Mouse (Mus musculus) intestine, embryonic 14.5 days (tissue): ENCODE results near the gene Mmrn1. TPM values are rescaled to one million over a fixed set of nuclear protein-coding genes. Genes with fewer than 3 reads are reported as not detected.

ENCODE experiments used
- polyA plus RNA-seq: library from polyadenylated mRNA; unstranded; fragments of >200 nt; fragmentation: Nextera tagmentation; extraction: Ambion mirVana; gene quantifications from 2 replicates; pipeline ENCODE4 v1.2.1, GENCODE M21; 2014

The Mmrn1 gene
- polyA plus RNA-seq, 1 experiment from 2014 or later: 5.9 TPM

Other genes starting within 250 kb of the Mmrn1 start
- 17.7 and 19.3 TPM in 2 replicates for gene Snca, start 95.1 kb upstream of the Mmrn1 start, polyA plus RNA-seq